Mouse (Mus musculus): ENCODE measurements at regions not wholly inside any gene's neighbourhood (a gene's known extent, or its start where the extent isn't known, plus 50 kb on each side); places are given as distances from the start of the nearest gene placed in this dataset.
A peak's percentile ranks its signal among the peaks of the same experiment; 100 is the strongest.

DNA sequence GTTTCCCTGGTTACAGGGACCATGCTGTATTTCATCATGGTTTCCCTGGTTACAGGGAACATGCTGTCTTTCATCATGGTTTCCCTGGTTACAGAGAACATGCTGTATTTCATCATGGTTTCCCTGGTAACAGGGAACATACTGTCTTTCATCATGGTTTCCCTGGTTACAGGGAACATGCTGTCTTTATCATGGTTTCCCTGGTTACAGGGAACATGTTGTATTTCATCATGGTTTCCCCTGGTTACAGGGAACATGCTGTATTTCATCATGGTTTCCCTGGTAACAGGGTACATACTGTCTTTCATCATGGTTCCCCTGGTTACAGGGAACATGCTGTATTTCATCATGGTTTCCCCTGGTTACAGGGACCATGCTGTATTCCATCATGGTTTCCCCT, 1579.5 kb downstream of the 4930444P10Rik start:
- no peaks in the 10 kb centered on the region for H3K4me1 ChIP-seq (replicated peaks; ENCODE audit: control insufficient read depth in 2 of 2, insufficient read depth in 2 of 2, low read length in 1 of 2)
- H3K4me3 ChIP-seq (ENCODE audit: insufficient read depth in 1 of 2, low read depth in 2 of 2, low read length in 2 of 2): no peak overlapping the region
- no peak overlapping the region for H3K4me2 ChIP-seq (ENCODE audit: low read depth)
- no peaks in the 10 kb centered on the region for H3K36me3 ChIP-seq (replicated peaks; ENCODE audit: control insufficient read depth, insufficient read depth, low read depth)
- TF ChIP-seq EP300 (IDR thresholded peaks at IDR 0.05; ENCODE audit: low read depth) (no peak), CTCF (IDR thresholded peaks at IDR 0.05; ENCODE audit: low read depth) (no peak)
- H3K27me3 ChIP-seq (ENCODE audit: control insufficient read depth, insufficient read depth, low read length): peaks cover 6% of the 10 kb centered on the region
- ATAC-seq (ENCODE audit: insufficient read depth): no peak
- H3K9me3 ChIP-seq (ENCODE audit: control insufficient read depth, low read length): no peaks in the 10 kb centered on the region
- H3K9ac ChIP-seq (replicated peaks): no peak overlapping the region
- H3K27ac ChIP-seq: no peak overlapping the region
- DNase-seq (ENCODE audit: low read depth in 3 of 3, low spot score in 3 of 3): no peak

DNA sequence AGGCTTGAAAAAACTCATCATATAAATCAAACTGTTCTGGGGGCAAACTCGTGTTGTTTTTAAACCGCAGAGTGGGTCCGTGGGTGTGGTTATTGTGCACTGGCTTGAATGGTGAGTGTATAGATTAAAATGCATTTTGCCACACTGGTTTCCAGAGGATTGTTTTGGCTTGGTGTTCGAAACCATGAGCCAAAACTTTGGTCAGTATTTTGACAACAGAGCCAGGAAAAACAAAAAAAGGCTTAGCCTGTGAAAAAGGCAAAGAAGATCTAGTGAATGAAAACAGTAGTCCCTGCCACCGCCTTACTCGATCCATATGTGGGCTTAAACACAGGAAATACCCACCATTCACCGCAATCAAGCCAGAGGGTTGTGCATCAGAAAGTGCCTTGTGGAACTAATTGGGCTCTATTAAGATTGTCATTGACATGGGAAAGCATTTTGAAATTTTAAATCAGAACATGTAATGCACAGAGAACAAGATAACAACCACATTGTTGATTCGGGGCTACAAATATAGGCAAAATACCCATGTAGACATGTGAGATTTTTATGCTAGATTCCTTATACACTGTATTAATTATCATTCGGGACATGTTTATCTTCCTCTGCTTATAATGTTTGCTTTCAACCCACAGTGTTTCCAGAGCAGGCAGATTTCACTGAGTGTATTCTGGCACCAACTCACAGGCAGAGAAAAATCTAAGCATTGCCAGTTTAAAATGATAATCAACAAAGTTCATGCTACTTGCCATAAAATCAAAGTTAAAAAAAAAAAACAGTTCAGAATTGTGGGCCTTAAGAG, 1580.4 kb downstream of the 4930444P10Rik start:
- H3K9me3 ChIP-seq (ENCODE audit: control insufficient read depth, low read length): no peaks in the 10 kb centered on the region
- no peak overlapping the region for H3K4me2 ChIP-seq (ENCODE audit: low read depth)
- H3K27ac ChIP-seq: no peak overlapping the region
- DNase-seq (ENCODE audit: low read depth in 3 of 3, low spot score in 3 of 3) (no peak), ATAC-seq (ENCODE audit: insufficient read depth) (no peak)
- TF ChIP-seq EP300 (IDR thresholded peaks at IDR 0.05; ENCODE audit: low read depth) (no peak), CTCF (IDR thresholded peaks at IDR 0.05; ENCODE audit: low read depth) (no peak)
- peaks cover 16% of the 10 kb centered on the region for H3K27me3 ChIP-seq (ENCODE audit: control insufficient read depth, insufficient read depth, low read length)
- no peaks in the 10 kb centered on the region for H3K36me3 ChIP-seq (replicated peaks; ENCODE audit: control insufficient read depth, insufficient read depth, low read depth)
- no peak overlapping the region for H3K4me3 ChIP-seq (ENCODE audit: insufficient read depth in 1 of 2, low read depth in 2 of 2, low read length in 2 of 2)
- no peaks in the 10 kb centered on the region for H3K4me1 ChIP-seq (replicated peaks; ENCODE audit: control insufficient read depth in 2 of 2, insufficient read depth in 2 of 2, low read length in 1 of 2)
- 53% methylated on average over 9 of the region's 9 CpGs for WGBS (ENCODE audit: insufficient replicate concordance)
- no peak overlapping the region for H3K9ac ChIP-seq (replicated peaks)

DNA sequence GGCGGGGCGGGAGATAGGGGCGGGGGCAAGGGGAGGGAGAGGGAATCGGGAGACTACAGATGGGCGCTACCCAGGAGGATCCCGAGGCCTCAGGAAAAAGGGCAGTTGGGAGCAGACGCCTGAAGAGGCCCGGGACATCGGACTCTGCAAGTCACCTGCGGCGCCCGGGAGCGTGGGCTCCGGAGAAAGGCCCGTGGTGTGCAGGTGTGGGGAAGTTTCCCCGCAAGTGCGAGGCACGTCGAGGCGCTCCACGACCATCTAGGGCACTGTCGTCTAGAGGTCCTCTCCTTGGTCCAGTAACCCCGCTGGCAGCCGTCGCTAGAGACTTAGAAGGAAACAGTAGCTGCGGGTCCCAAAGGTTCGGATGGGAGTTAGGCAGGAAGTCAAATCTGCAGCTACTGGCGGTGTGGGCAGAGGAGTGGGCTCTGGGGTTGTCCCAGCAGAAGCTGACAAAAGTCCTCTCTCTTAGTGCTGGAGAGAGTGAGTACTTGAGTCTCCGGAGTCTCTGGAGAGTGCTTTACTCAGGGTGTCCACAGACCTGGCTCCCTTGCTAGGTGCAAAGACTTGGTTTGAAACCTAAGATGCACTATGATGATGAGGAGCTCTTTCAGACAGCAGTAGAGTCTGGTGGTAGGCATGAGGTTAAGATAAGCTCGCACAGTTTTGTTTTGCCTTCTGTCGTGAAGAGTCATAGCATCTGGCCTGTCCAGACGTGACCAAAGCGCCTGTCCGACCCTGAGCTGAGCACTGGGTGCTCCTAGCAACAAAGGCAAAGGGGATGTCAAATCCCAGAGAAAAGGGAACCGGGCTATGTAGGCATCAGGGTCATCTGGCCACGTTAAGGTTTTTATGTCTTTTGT, 1586.1 kb downstream of the 4930444P10Rik start:
- Histone ChIP-seq H3K4me3 (ENCODE audit: insufficient read depth in 1 of 2, low read depth in 2 of 2, low read length in 2 of 2) (no peak overlapping the region), H3K9ac (replicated peaks) (no peak overlapping the region), H3K27me3 (ENCODE audit: control insufficient read depth, insufficient read depth, low read length) (peaks cover 65% of the 10 kb centered on the region), H3K4me2 (ENCODE audit: low read depth) (peak overlapping the region; percentile 48), H3K36me3 (replicated peaks; ENCODE audit: control insufficient read depth, insufficient read depth, low read depth) (no peaks in the 10 kb centered on the region), H3K9me3 (ENCODE audit: control insufficient read depth, low read length) (no peaks in the 10 kb centered on the region), H3K27ac (no peak overlapping the region), H3K4me1 (replicated peaks; ENCODE audit: control insufficient read depth in 2 of 2, insufficient read depth in 2 of 2, low read length in 1 of 2) (no peaks in the 10 kb centered on the region)
- TF ChIP-seq EP300 (IDR thresholded peaks at IDR 0.05; ENCODE audit: low read depth) (no peak), CTCF (IDR thresholded peaks at IDR 0.05; ENCODE audit: low read depth) (no peak)
- DNase-seq (ENCODE audit: low read depth in 3 of 3, low spot score in 3 of 3) (no peak), ATAC-seq (ENCODE audit: insufficient read depth) (0 out of 2 replicates have a peak, but pooled peaks have one; percentile 18)
- 2% methylated on average over 35 of the region's 36 CpGs for WGBS (ENCODE audit: insufficient replicate concordance)

DNA sequence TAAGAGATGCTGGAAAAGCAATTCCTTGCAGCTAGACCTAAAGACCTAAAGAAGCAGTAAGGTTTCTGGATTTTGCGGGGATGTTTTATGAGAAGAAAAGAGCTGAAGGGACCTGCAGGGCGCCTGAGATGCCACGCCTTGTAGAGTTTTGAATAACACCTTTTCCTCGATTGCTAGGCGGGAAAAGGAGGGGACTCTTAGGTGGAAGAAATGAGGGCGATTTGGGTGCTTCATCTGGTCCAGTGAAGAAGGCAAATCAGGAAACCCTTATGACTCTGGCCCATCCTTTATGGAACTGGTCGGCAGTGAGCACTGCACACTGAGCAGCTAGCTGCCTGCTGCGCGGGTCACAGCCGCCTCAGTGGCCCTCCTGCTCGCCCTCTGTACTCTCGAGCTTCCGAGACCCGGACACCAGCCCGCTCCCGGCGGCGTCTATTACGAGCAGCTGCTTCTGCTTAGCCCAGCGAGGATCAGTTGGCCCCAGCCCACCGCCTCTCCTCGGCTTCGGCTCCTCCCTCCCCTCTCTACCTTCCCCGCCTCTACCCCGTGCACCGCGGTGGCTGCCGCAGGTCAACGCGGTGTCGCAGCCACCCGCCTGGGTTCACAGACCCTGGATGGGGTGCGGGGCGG, 1586.8 kb downstream of the 4930444P10Rik start:
- DNase-seq (ENCODE audit: low read depth in 3 of 3, low spot score in 3 of 3) (no peak), ATAC-seq (ENCODE audit: insufficient read depth) (0 out of 2 replicates have a peak, but pooled peaks have one; percentile 18)
- WGBS (ENCODE audit: insufficient replicate concordance): 2% methylated on average over 34 of the region's 34 CpGs
- Histone ChIP-seq H3K9ac (replicated peaks) (no peak overlapping the region), H3K4me2 (ENCODE audit: low read depth) (peak overlapping the region; percentile 48), H3K27ac (no peak overlapping the region), H3K36me3 (replicated peaks; ENCODE audit: control insufficient read depth, insufficient read depth, low read depth) (no peaks in the 10 kb centered on the region), H3K9me3 (ENCODE audit: control insufficient read depth, low read length) (no peaks in the 10 kb centered on the region), H3K27me3 (ENCODE audit: control insufficient read depth, insufficient read depth, low read length) (peaks cover 65% of the 10 kb centered on the region), H3K4me3 (ENCODE audit: insufficient read depth in 1 of 2, low read depth in 2 of 2, low read length in 2 of 2) (no peak overlapping the region), H3K4me1 (replicated peaks; ENCODE audit: control insufficient read depth in 2 of 2, insufficient read depth in 2 of 2, low read length in 1 of 2) (no peaks in the 10 kb centered on the region)
- TF ChIP-seq EP300 (IDR thresholded peaks at IDR 0.05; ENCODE audit: low read depth) (no peak), CTCF (IDR thresholded peaks at IDR 0.05; ENCODE audit: low read depth) (no peak)

DNA sequence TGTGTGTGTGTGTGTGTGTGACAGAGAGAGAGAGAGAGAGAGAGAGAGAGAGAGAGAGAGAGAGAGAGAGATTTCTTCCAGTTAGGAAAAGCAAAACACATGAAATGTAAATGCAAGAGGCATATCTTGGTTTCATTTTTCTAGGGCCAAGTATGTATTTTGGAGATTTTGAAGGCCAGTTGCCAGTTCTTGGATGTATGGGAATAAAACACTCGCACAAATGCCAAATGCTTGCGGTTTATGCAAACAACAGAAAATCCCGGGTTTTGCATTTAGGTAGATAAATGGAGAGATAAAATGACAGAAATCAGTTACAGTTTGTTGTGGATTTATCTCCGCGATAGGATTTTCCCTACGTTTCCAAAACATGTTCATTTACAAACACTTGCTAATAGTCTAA, 1587.4 kb downstream of the 4930444P10Rik start:
- no peak for DNase-seq (ENCODE audit: low read depth in 3 of 3, low spot score in 3 of 3)
- Histone ChIP-seq H3K36me3 (replicated peaks; ENCODE audit: control insufficient read depth, insufficient read depth, low read depth) (no peaks in the 10 kb centered on the region), H3K9me3 (ENCODE audit: control insufficient read depth, low read length) (no peaks in the 10 kb centered on the region), H3K4me2 (ENCODE audit: low read depth) (no peak overlapping the region), H3K27ac (no peak overlapping the region), H3K4me1 (replicated peaks; ENCODE audit: control insufficient read depth in 2 of 2, insufficient read depth in 2 of 2, low read length in 1 of 2) (no peaks in the 10 kb centered on the region), H3K27me3 (ENCODE audit: control insufficient read depth, insufficient read depth, low read length) (peaks cover 65% of the 10 kb centered on the region), H3K4me3 (ENCODE audit: insufficient read depth in 1 of 2, low read depth in 2 of 2, low read length in 2 of 2) (no peak overlapping the region), H3K9ac (replicated peaks) (no peak overlapping the region)
- no peak for TF ChIP-seq CTCF (IDR thresholded peaks at IDR 0.05; ENCODE audit: low read depth)
- no peak for TF ChIP-seq EP300 (IDR thresholded peaks at IDR 0.05; ENCODE audit: low read depth)
- WGBS (ENCODE audit: insufficient replicate concordance): 4% methylated on average over 6 of the region's 6 CpGs
- ATAC-seq (ENCODE audit: insufficient read depth): no peak
